Mouse (Mus musculus): ENCODE data around the gene Zfp973. TPM values are rescaled to one million over a fixed set of nuclear protein-coding genes. Genes with fewer than 3 reads are reported as not detected.
"Not testable (repeated sequence)": the region's sequence is repeated elsewhere in the genome, so short reads cannot be mapped to it uniquely, and the experiment has no call there.

Zfp973 gene
- total RNA-seq (2021) = 10 to 100 TPM; 13.3 to 15.2 TPM

DNA sequence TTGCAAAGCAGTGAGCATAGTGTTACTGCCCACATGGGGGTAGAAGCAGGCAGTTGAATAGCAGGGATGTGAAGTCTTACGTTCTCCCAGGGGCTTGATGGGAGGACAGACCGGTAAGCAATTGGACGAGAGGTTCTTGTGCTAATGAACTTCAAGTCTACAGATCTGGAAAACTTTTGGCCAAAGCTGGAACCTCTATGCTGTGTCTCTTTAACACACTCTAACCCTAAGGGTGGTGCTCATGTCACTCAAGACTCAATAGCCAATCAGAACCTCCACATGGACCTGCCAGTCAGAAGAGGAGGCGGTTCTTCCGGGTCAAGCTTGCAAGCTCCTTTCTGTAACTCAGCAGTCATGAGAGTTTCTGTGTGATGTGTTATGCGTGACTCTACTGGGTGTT is at the start of gene Zfp973:
Gene Zfp973, plus strand, starts transcription at position 301 of the 400 bp plus-strand sequence.
- DNase-seq = not testable (repeated sequence)

DNA sequence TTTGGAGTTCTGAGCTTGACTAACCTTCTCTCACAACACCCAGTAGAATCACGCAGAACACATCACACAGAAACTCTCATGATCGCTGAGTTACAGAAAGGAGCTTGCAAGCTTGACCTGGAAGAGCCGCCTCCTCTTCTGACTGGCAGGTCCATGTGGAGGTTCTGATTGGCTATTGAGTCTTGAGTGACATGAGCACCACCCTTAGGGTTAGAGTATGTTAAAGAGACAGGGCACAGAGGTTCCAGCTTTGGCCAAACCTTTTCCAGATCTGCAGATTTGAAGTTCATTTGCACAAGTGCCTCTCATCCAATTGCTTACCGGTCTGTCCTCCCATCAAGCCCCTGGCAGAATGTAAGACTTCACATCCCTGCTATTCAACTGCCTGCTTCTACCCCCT is 34.1 kb upstream of the Zfp973 start, which contains the start of gene Gm14308:
Gene Gm14308, minus strand, starts transcription at position 101 of the 400 bp plus-strand sequence.
- not testable (repeated sequence) for DNase-seq

- DNase-seq = peak; percentile 1 to 18
Measured at GRCm38 (mm10) chr2:176708051-176708450, 37.7 kb downstream of the Zfp973 start, which contains the start of gene Gm14305. TSS of gene Gm14305 (plus strand) at chr2:176708328.

Other genes with a start within 250 kb of the Zfp973 start
- gene Gm14435, start 246.9 kb upstream of the Zfp973 start, total RNA-seq (2021) = 10 to 100 TPM; 13.7 to 14.6 TPM
- not detected for gene Gm14434, start 183.7 kb upstream of the Zfp973 start, total RNA-seq (2021)
- not detected for gene Zfp967, start 149.5 kb upstream of the Zfp973 start, total RNA-seq (2021)
- gene Gm14308, start 34.2 kb upstream of the Zfp973 start, total RNA-seq (2021) = 1 to 10 TPM; 6.5 to 7.5 TPM
- 10 to 100 TPM; 34.2 to 35.3 TPM for gene Gm14305, start 37.8 kb downstream of the Zfp973 start, total RNA-seq (2021)
- gene Gm14295, start 128.1 kb downstream of the Zfp973 start, total RNA-seq (2021) = 10 to 100 TPM; 13.0 to 20.2 TPM
- not detected for gene Gm14408, start 160.6 kb downstream of the Zfp973 start, total RNA-seq (2021)